Mouse (Mus musculus): ENCODE results near the gene Aqp1. TPM values are rescaled to one million over a fixed set of nuclear protein-coding genes. Genes with fewer than 3 reads are reported as not detected.

Gene Aqp1
- polyA plus RNA-seq, 1 experiment from 2014 or later = 11.9 TPM

- no peaks in the 10 kb centered on the region for H3K27me3 ChIP-seq
These were observed 16.4 kb upstream of the Aqp1 start for GRCm38 (mm10) chr6:55319585-55320551.

GRCm38 (mm10) chr6:55320894-55321293 is 15.3 kb upstream of the Aqp1 start:
- 90% methylated on average over 4 of the region's 4 CpGs for WGBS
- H3K27me3 ChIP-seq = no peaks in the 10 kb centered on the region
- no peak overlapping the region for H3K27ac ChIP-seq
- no peak overlapping the region for H3K4me3 ChIP-seq
- no peaks in the 10 kb centered on the region for H3K36me3 ChIP-seq
- H3K4me2 ChIP-seq (replicated peaks) = no peak overlapping the region
- ATAC-seq (ENCODE audit: low FRiP score) = no peak
- H3K9ac ChIP-seq = no peak overlapping the region
- H3K4me1 ChIP-seq = no peaks in the 10 kb centered on the region
- no peaks in the 10 kb centered on the region for H3K9me3 ChIP-seq (replicated peaks)

More at GRCm38 (mm10) chr6:55319585-55320551, 16.4 kb upstream of the Aqp1 start:
- no peaks in the 10 kb centered on the region for H3K4me1 ChIP-seq
- H3K27ac ChIP-seq = no peak overlapping the region
- H3K4me2 ChIP-seq (replicated peaks) = no peak overlapping the region
- H3K36me3 ChIP-seq = no peaks in the 10 kb centered on the region
- H3K9me3 ChIP-seq (replicated peaks) = no peaks in the 10 kb centered on the region
- ATAC-seq (ENCODE audit: low FRiP score) = no peak
- H3K4me3 ChIP-seq = no peak overlapping the region
- 72% methylated on average over 14 of the region's 14 CpGs for WGBS
- H3K9ac ChIP-seq = no peak overlapping the region

GRCm38 (mm10) chr6:55321518-55321917 is 14.7 kb upstream of the Aqp1 start:
- Histone ChIP-seq H3K4me3 (no peak overlapping the region), H3K27me3 (no peaks in the 10 kb centered on the region), H3K4me1 (no peaks in the 10 kb centered on the region), H3K9me3 (replicated peaks) (no peaks in the 10 kb centered on the region), H3K4me2 (replicated peaks) (no peak overlapping the region), H3K27ac (no peak overlapping the region), H3K36me3 (no peaks in the 10 kb centered on the region), H3K9ac (no peak overlapping the region)
- 72% methylated on average over 6 of the region's 6 CpGs for WGBS
- no peak for ATAC-seq (ENCODE audit: low FRiP score)

GRCm38 (mm10) chr6:55322980-55323379 is 13.3 kb upstream of the Aqp1 start:
- Histone ChIP-seq H3K27ac (no peak overlapping the region), H3K36me3 (no peaks in the 10 kb centered on the region), H3K4me3 (no peak overlapping the region), H3K27me3 (no peaks in the 10 kb centered on the region), H3K4me1 (no peaks in the 10 kb centered on the region), H3K9ac (no peak overlapping the region), H3K4me2 (replicated peaks) (no peak overlapping the region), H3K9me3 (replicated peaks) (no peaks in the 10 kb centered on the region)
- WGBS = 92% methylated on average over 2 of the region's 2 CpGs
- ATAC-seq (ENCODE audit: low FRiP score) = no peak

GRCm38 (mm10) chr6:55323908-55324634 is 12.2 kb upstream of the Aqp1 start:
- 85% methylated on average over 17 of the region's 17 CpGs for WGBS

GRCm38 (mm10) chr6:55324785-55325184 is 11.4 kb upstream of the Aqp1 start:
- Histone ChIP-seq H3K27me3 (no peaks in the 10 kb centered on the region), H3K9me3 (replicated peaks) (no peaks in the 10 kb centered on the region), H3K9ac (no peak overlapping the region), H3K4me2 (replicated peaks) (no peak overlapping the region), H3K36me3 (no peaks in the 10 kb centered on the region), H3K4me1 (no peaks in the 10 kb centered on the region), H3K4me3 (no peak overlapping the region), H3K27ac (no peak overlapping the region)
- no peak for ATAC-seq (ENCODE audit: low FRiP score)
- WGBS = 67% methylated on average over 1 of the region's 1 CpGs

More at GRCm38 (mm10) chr6:55323908-55324634, 12.2 kb upstream of the Aqp1 start:
- H3K4me3 ChIP-seq = no peak overlapping the region
- no peak overlapping the region for H3K4me2 ChIP-seq (replicated peaks)
- no peaks in the 10 kb centered on the region for H3K4me1 ChIP-seq
- no peaks in the 10 kb centered on the region for H3K9me3 ChIP-seq (replicated peaks)
- no peaks in the 10 kb centered on the region for H3K36me3 ChIP-seq
- no peak overlapping the region for H3K27ac ChIP-seq
- H3K9ac ChIP-seq = no peak overlapping the region
- no peak for ATAC-seq (ENCODE audit: low FRiP score)
- H3K27me3 ChIP-seq = no peaks in the 10 kb centered on the region

- Histone ChIP-seq H3K9ac (no peak overlapping the region), H3K36me3 (no peaks in the 10 kb centered on the region), H3K9me3 (replicated peaks) (no peaks in the 10 kb centered on the region), H3K4me2 (replicated peaks) (no peak overlapping the region), H3K27me3 (no peaks in the 10 kb centered on the region), H3K4me1 (no peaks in the 10 kb centered on the region), H3K4me3 (no peak overlapping the region), H3K27ac (no peak overlapping the region)
- WGBS = 75% methylated on average over 4 of the region's 4 CpGs
- ATAC-seq (ENCODE audit: low FRiP score) = no peak
These were observed 9.9 kb upstream of the Aqp1 start for GRCm38 (mm10) chr6:55326299-55326698.

GRCm38 (mm10) chr6:55327326-55327725 is 8.9 kb upstream of the Aqp1 start:
- Histone ChIP-seq H3K27ac (no peak overlapping the region), H3K9ac (no peak overlapping the region), H3K4me1 (no peaks in the 10 kb centered on the region; the same call in 1 of the 2 replicates), H3K4me2 (replicated peaks) (no peak overlapping the region), H3K4me3 (no peak overlapping the region), H3K9me3 (replicated peaks) (no peaks in the 10 kb centered on the region), H3K36me3 (no peaks in the 10 kb centered on the region), H3K27me3 (no peaks in the 10 kb centered on the region)
- ATAC-seq (ENCODE audit: low FRiP score) = no peak
- WGBS = 87% methylated on average over 13 of the region's 13 CpGs

GRCm38 (mm10) chr6:55328179-55328578 is 8.1 kb upstream of the Aqp1 start:
- H3K36me3 ChIP-seq = no peaks in the 10 kb centered on the region
- H3K4me1 ChIP-seq = peaks cover 8% of the 10 kb centered on the region; the same call in 1 of the 2 replicates
- H3K27me3 ChIP-seq = no peaks in the 10 kb centered on the region
- H3K27ac ChIP-seq = no peak overlapping the region
- WGBS = 81% methylated on average over 4 of the region's 4 CpGs
- H3K4me3 ChIP-seq = no peak overlapping the region
- H3K4me2 ChIP-seq (replicated peaks) = no peak overlapping the region
- no peak for ATAC-seq (ENCODE audit: low FRiP score)
- no peaks in the 10 kb centered on the region for H3K9me3 ChIP-seq (replicated peaks)
- H3K9ac ChIP-seq = no peak overlapping the region

GRCm38 (mm10) chr6:55331315-55331714 is 4.9 kb upstream of the Aqp1 start:
- Histone ChIP-seq H3K27ac (no peak overlapping the region), H3K9ac (no peak overlapping the region), H3K4me1 (peaks cover 16% of the 10 kb centered on the region), H3K27me3 (no peaks in the 10 kb centered on the region), H3K4me3 (no peak overlapping the region), H3K9me3 (replicated peaks) (no peaks in the 10 kb centered on the region), H3K4me2 (replicated peaks) (no peak overlapping the region), H3K36me3 (no peaks in the 10 kb centered on the region)
- ATAC-seq (ENCODE audit: low FRiP score) = no peak
- WGBS = 58% methylated on average over 6 of the region's 6 CpGs

- Histone ChIP-seq H3K27ac (no peak overlapping the region), H3K9me3 (replicated peaks) (no peaks in the 10 kb centered on the region), H3K27me3 (no peaks in the 10 kb centered on the region), H3K9ac (no peak overlapping the region), H3K36me3 (no peaks in the 10 kb centered on the region), H3K4me2 (replicated peaks) (no peak overlapping the region), H3K4me1 (peaks cover 19% of the 10 kb centered on the region), H3K4me3 (no peak overlapping the region)
- WGBS = 53% methylated on average over 5 of the region's 5 CpGs
- ATAC-seq (ENCODE audit: low FRiP score) = no peak
These were observed 4.0 kb upstream of the Aqp1 start for GRCm38 (mm10) chr6:55332100-55332772.

- H3K27me3 ChIP-seq = no peaks in the 10 kb centered on the region
- H3K9ac ChIP-seq = no peak overlapping the region
- peaks cover 19% of the 10 kb centered on the region for H3K4me1 ChIP-seq
- H3K4me3 ChIP-seq = no peak overlapping the region
- H3K27ac ChIP-seq = no peak overlapping the region
- no peak for ATAC-seq (ENCODE audit: low FRiP score)
- H3K36me3 ChIP-seq = no peaks in the 10 kb centered on the region
- 77% methylated on average over 6 of the region's 6 CpGs for WGBS
- H3K9me3 ChIP-seq (replicated peaks) = no peaks in the 10 kb centered on the region
- no peak overlapping the region for H3K4me2 ChIP-seq (replicated peaks)
These were observed 3.5 kb upstream of the Aqp1 start for GRCm38 (mm10) chr6:55332773-55333109.
